8 mouse cellular contexts compared by ENCODE assay signal in genomic region chr13:23761871-23762821, GRCm38 (mm10). TPM values are rescaled to one million over a fixed set of nuclear protein-coding genes. Genes with fewer than 3 reads are reported as not detected.
A peak's percentile ranks its signal among the peaks of the same experiment; 100 is the strongest.
DNase-seq lines count a peak whose midpoint lies in the region; ATAC-seq and TF ChIP-seq lines count a peak whose summit lies in the region.
"Not testable (repeated sequence)": the region's sequence is repeated elsewhere in the genome, so short reads cannot be mapped to it uniquely, and the experiment has no call there.

Gene Hist1h3a (minus strand): TSS chr13:23762386.

- peak; percentile 52 for ATAC-seq in megakaryocyte, adult 5-6 weeks (ENCODE audit: poor library complexity, severe bottlenecking)

- peak within 1 kb of the TSS; percentile 36 for H3K4me3 ChIP-seq in cortical plate, adult 2 months (ENCODE audit: insufficient read depth, low read length)

- not testable (repeated sequence) for H3K4me1 ChIP-seq in cortical plate, adult 2 months (ENCODE audit: control insufficient read depth, insufficient read depth, low read length)

- peak; percentile 89 for DNase-seq in ZHBTc4 (ENCODE audit: low read depth, low spot score)
- DNase-seq in gastrocnemius, postnatal 10 days = peak; percentile 30
- DNase-seq in induced T-regulatory cell, adult 2 months (ENCODE audit: low read depth) = peak; percentile 92
- DNase-seq in left cerebral cortex, adult 8-10 months (ENCODE audit: low spot score in 2 of 2) = peak; percentile 45 to 53
- DNase-seq in right cerebral cortex, postnatal 10 days (ENCODE audit: low spot score in 2 of 2) = peak; percentile 44 to 73
- peak; percentile 42 for DNase-seq in urinary bladder, postnatal 25 days (ENCODE audit: low spot score)

- TF ChIP-seq POLR2A in cortical plate, adult 2 months (IDR thresholded peaks at IDR 0.05; ENCODE audit: extremely low read depth, insufficient read depth, low read length) = peak; percentile 75

- peak within 1 kb of the TSS; percentile 57; the same call in 1 of the 2 replicates for H3K27ac ChIP-seq in cortical plate, adult 2 months (ENCODE audit: insufficient read depth, low read length)

- not testable (repeated sequence) for TF ChIP-seq CTCF in cortical plate, adult 2 months (IDR thresholded peaks at IDR 0.05; ENCODE audit: extremely low read depth, insufficient read depth, low read length)

RNA-seq across cellular contexts. Expression of gene Hist1h3a, which starts in this region (rescaled TPM):
- polyA plus RNA-seq in cortical plate, adult 2 months (2012; rRNA removed) = 0.57 and 1.4 TPM in 2 replicates
- 100 to 1,000 TPM; 159 to 176 TPM for total RNA-seq in gastrocnemius, postnatal 10 days (2021)
- 10 to 100 TPM; 33.9 to 55.0 (median 40.9) TPM for total RNA-seq in left cerebral cortex, adult 8-10 months (2022)
- total RNA-seq in megakaryocyte, adult 5-6 weeks (2015) = 53.9 and 67.3 TPM in 2 replicates
- total RNA-seq in megakaryocyte, adult 5-6 weeks (2017) = 527 and 571 TPM in 2 replicates

Comparison
In these comparisons a context has a peak if more than half of its experiments do, and no peak if none do; other contexts are left out.
1. Peak in every context shown above with its lines: DNase-seq, ATAC-seq, H3K4me3 ChIP-seq and H3K27ac ChIP-seq.
2. DNase-seq: peak in every context shown above with its lines; median percentile 92 in induced T-regulatory cell, adult 2 months; 89 in ZHBTc4; 58 in right cerebral cortex, postnatal 10 days; 49 in left cerebral cortex, adult 8-10 months; 42 in urinary bladder, postnatal 25 days; 30 in gastrocnemius, postnatal 10 days.